Mouse (Mus musculus) kidney, postnatal 0 days (tissue): Measurements from ENCODE around the gene 1500011B03Rik. TPM values are rescaled to one million over a fixed set of nuclear protein-coding genes. Genes with fewer than 3 reads are reported as not detected.

ENCODE experiments used
- ATAC-seq: fragments of 200-750 bp; cut with Nextera tagmentation; replicated peaks from 2 replicates; pipeline ENCODE4 v1.8.0; 2017; ENCODE audit warnings: low read depth, moderate number of reproducible peaks, moderate TSS enrichment, moderate library complexity; ENCODE audit not compliant: low FRiP score
- DNase-seq: peaks from one replicate; pipeline ENCODE4 v3.0.0-alpha.2; 2016; ENCODE audit warnings: low spot score
- H3K27ac ChIP-seq: fragments of 300-500 bp; sonication (generic); 2 replicates; pipeline ENCODE4 v1.5.1; 2014; ENCODE audit warnings: mild to moderate bottlenecking
- H3K27me3 ChIP-seq: fragments of 300-500 bp; sonication (generic); 2 replicates; pipeline ENCODE4 v1.6.1; 2014; ENCODE audit warnings: low read length, mixed read lengths; ENCODE audit not compliant: insufficient read depth
- H3K36me3 ChIP-seq: fragments of 300-500 bp; sonication (generic); 2 replicates; pipeline ENCODE4 v1.6.1; 2014; ENCODE audit warnings: low read length, mixed read lengths; ENCODE audit not compliant: insufficient read depth
- H3K4me1 ChIP-seq: fragments of 300-500 bp; sonication (generic); replicated peaks from 2 replicates; pipeline ENCODE4 v1.6.1; 2014; ENCODE audit warnings: antibody characterized with exemption, low read length, mixed read lengths; ENCODE audit not compliant: insufficient read depth
- H3K4me2 ChIP-seq: fragments of 300-500 bp; sonication (generic); 2 replicates; pipeline ENCODE4 v1.6.1; 2014; ENCODE audit warnings: mild to moderate bottlenecking, low read length, moderate library complexity, mixed read lengths
- H3K4me3 ChIP-seq: fragments of 300-500 bp; sonication (generic); replicated peaks from 2 replicates; pipeline ENCODE4 v1.5.1; 2014; ENCODE audit warnings: low read depth, low read length
- H3K9ac ChIP-seq: fragments of 300-500 bp; sonication (generic); 2 replicates; pipeline ENCODE4 v1.6.1; 2014; ENCODE audit warnings: low read depth, low read length
- H3K9me3 ChIP-seq: fragments of 300-500 bp; sonication (generic); replicated peaks from 2 replicates; pipeline ENCODE4 v1.6.1; 2016; ENCODE audit warnings: low read length, inconsistent platforms, mixed read lengths
- CTCF ChIP-seq: IDR thresholded peaks from 2 replicates; pipeline ENCODE4 v1.5.1; 2016; ENCODE audit warnings: antibody characterized with exemption, low read depth, mild to moderate bottlenecking, moderate library complexity
- WGBS: fragments of 180-500 bp; shearing (Covaris S2); extraction: QIAGEN DNeasy Blood & Tissue Kit; methylation state at CpG from one replicate; pipeline ENCODE4 v1.1.7; 2014; 5-methylcytosine and 5-hydroxymethylcytosine counted together
- polyA plus RNA-seq: library from polyadenylated mRNA; unstranded; fragments of >200 nt; fragmentation: Nextera tagmentation; extraction: Ambion mirVana; gene quantifications from 2 replicates; pipeline ENCODE4 v1.2.1, GENCODE M21; 2015

1500011B03Rik gene
- polyA plus RNA-seq, 1 experiment from 2014 or later = 189 TPM

- no peaks in the 10 kb centered on the region for H3K36me3 ChIP-seq
- H3K9me3 ChIP-seq = no peaks in the 10 kb centered on the region
- H3K27me3 ChIP-seq = no peaks in the 10 kb centered on the region
- TF ChIP-seq CTCF = no peak
- no peak overlapping the region for H3K9ac ChIP-seq
- no peak for ATAC-seq
- no peak overlapping the region for H3K4me3 ChIP-seq
- DNase-seq = no peak
- no peak overlapping the region for H3K4me2 ChIP-seq
- 82% methylated on average over 7 of the region's 7 CpGs for WGBS
- no peaks in the 10 kb centered on the region for H3K4me1 ChIP-seq
- H3K27ac ChIP-seq = no peak overlapping the region
Measured at GRCm38 (mm10) chr5:114780912-114781311, 42.4 kb downstream of the 1500011B03Rik start.

DNA sequence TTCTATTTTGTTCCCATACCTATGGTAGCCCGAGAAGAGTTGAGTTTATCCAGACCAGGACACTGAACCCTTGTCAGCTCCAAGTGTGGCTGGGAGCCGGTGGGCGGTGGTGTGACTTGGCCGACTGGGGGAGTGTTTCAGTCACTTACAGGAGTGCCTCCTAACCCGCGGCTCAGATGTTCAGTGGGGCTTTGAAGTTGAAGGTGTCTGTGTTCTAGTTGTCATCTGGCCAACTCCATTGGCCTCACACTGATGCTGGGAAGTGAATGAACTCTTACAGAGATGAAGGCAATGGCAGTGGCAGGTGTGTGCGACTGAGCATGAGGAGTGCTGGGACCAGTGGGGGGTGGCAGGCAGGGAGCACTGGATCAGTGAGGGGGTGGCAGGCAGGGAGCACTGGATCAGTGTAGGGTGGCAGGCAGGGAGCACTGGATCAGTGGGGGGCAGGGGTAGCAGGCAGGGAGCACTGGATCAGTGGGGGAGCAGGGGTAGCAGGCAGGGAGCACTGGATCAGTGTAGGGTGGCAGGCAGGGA is 43.2 kb downstream of the 1500011B03Rik start:
- no peak overlapping the region for H3K9ac ChIP-seq
- no peaks in the 10 kb centered on the region for H3K36me3 ChIP-seq
- no peaks in the 10 kb centered on the region for H3K9me3 ChIP-seq
- no peak for TF ChIP-seq CTCF
- DNase-seq (peak; percentile 32), ATAC-seq (no peak)
- H3K4me1 ChIP-seq = no peaks in the 10 kb centered on the region
- no peak overlapping the region for H3K4me3 ChIP-seq
- 37% methylated on average over 7 of the region's 7 CpGs for WGBS
- H3K27me3 ChIP-seq = no peaks in the 10 kb centered on the region
- H3K27ac ChIP-seq = no peak overlapping the region
- no peak overlapping the region for H3K4me2 ChIP-seq

DNA sequence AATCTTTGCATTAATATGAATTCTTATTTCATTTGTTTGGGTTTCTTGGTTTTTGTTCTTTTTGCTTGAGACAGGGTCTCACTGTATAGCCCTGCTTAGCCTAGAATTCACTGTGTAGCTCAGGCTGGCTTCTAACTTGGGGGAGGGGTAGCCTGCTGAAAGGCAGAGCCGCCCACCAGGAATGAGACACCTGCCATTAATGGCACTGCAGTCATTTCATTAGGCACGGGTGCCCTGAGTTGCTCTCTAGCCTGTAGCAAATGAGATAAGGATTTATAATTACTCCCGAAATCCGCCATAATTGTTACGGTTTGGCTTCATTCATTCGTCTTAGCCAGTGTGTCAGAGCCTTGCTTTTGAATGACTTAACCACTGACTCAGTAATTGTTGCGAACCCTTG is 47.1 kb downstream of the 1500011B03Rik start:
- no peak for DNase-seq
- Histone ChIP-seq H3K9me3 (no peaks in the 10 kb centered on the region), H3K9ac (no peak overlapping the region), H3K4me1 (0 out of 2 replicates have a peak, but pooled peaks cover 4% of the 10 kb centered on the region), H3K27me3 (no peaks in the 10 kb centered on the region), H3K27ac (no peak overlapping the region), H3K4me2 (peak overlapping the region; percentile 95), H3K4me3 (no peak overlapping the region), H3K36me3 (no peaks in the 10 kb centered on the region)
- no peak for TF ChIP-seq CTCF
- no peak for ATAC-seq
- 66% methylated on average over 7 of the region's 7 CpGs for WGBS

- ATAC-seq (no peak), DNase-seq (peak; percentile 51)
- Histone ChIP-seq H3K27ac (peak within 1 kb of the TSS; percentile 92), H3K27me3 (no peaks in the 10 kb centered on the region), H3K4me2 (peak within 1 kb of the TSS; percentile 95), H3K36me3 (no peaks in the 10 kb centered on the region), H3K4me1 (0 out of 2 replicates have a peak, but pooled peaks cover 4% of the 10 kb centered on the region), H3K9me3 (no peaks in the 10 kb centered on the region), H3K4me3 (peak within 1 kb of the TSS; percentile 99), H3K9ac (peak within 1 kb of the TSS; percentile 94)
- under 1% methylated on average over 47 of the region's 63 CpGs for WGBS
- no peak for TF ChIP-seq CTCF
Measured at GRCm38 (mm10) chr5:114775056-114775979, 48.0 kb downstream of the 1500011B03Rik start, which contains the start of gene Git2. TSS of gene Git2 (minus strand) at chr5:114775517.

- peak within 1 kb of the TSS; percentile 99 for H3K4me3 ChIP-seq
- peak within 1 kb of the TSS; percentile 92 for H3K27ac ChIP-seq
- H3K9ac ChIP-seq = peak within 1 kb of the TSS; percentile 94
- no peak for TF ChIP-seq CTCF
- peak; percentile 90 for ATAC-seq
- H3K27me3 ChIP-seq = no peaks in the 10 kb centered on the region
- DNase-seq = peak; percentile 96
- no peaks in the 10 kb centered on the region for H3K9me3 ChIP-seq
- H3K4me1 ChIP-seq = 0 out of 2 replicates have a peak, but pooled peaks cover 4% of the 10 kb centered on the region
- WGBS = under 1% methylated on average over 60 of the region's 73 CpGs
- peak within 1 kb of the TSS; percentile 95 for H3K4me2 ChIP-seq
- no peaks in the 10 kb centered on the region for H3K36me3 ChIP-seq
Measured at GRCm38 (mm10) chr5:114774403-114775051, 48.7 kb downstream of the 1500011B03Rik start, which contains the start of gene Ankrd13a. TSS of gene Ankrd13a (plus strand) at chr5:114774677.

DNA sequence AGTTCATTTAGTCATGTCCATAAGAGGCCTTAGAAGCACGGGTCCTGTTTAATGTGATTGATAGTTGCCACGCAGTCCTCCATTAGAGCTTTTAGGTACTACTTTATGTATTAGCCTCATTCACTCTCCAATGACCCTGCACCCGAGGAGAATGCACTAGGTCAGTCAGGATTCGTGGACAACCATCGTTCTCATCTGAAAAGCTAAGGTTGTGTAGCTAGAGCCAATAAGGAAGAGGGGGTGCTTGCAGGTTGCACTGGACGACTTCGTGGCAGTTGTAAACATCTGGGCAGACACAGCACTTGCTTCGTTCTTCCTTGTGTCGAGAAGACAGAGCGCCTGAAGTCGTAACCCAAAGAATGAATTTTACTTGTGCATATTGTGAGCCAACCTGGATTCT is 49.5 kb downstream of the 1500011B03Rik start:
- DNase-seq (no peak), ATAC-seq (no peak)
- Histone ChIP-seq H3K27me3 (no peaks in the 10 kb centered on the region), H3K9me3 (no peaks in the 10 kb centered on the region), H3K4me2 (peak overlapping the region; percentile 95), H3K36me3 (no peaks in the 10 kb centered on the region), H3K27ac (peak overlapping the region; percentile 92), H3K4me1 (0 out of 2 replicates have a peak, but pooled peaks cover 4% of the 10 kb centered on the region), H3K4me3 (peak overlapping the region; percentile 99), H3K9ac (peak overlapping the region; percentile 94)
- WGBS = 1% methylated on average over 11 of the region's 11 CpGs
- TF ChIP-seq CTCF = no peak
